Mouse (Mus musculus) myocyte (in vitro differentiated cells): Measurements from ENCODE around the gene Prickle4.

Experiments used
- CEBPB ChIP-seq: IDR thresholded peaks from 2 replicates; pipeline ENCODE4 v1.6.1; 2011; ENCODE audit warnings: mild to moderate bottlenecking, moderate library complexity; ENCODE audit not compliant: poor library complexity, insufficient read depth, severe bottlenecking
- E2F4 ChIP-seq: IDR thresholded peaks from one replicate; pipeline ENCODE4 v1.6.1; 2011; ENCODE audit warnings: mild to moderate bottlenecking, control low read depth, moderate library complexity; ENCODE audit not compliant: insufficient read depth
- POLR2A ChIP-seq: IDR thresholded peaks from one replicate; pipeline ENCODE4 v1.6.1; 2011; ENCODE audit warnings: low read depth, mild to moderate bottlenecking, control low read depth, moderate library complexity; ENCODE audit not compliant: insufficient read length
- USF1 ChIP-seq: IDR thresholded peaks from one replicate; pipeline ENCODE4 v1.6.1; 2011; ENCODE audit warnings: low read depth, mild to moderate bottlenecking, control low read depth, moderate library complexity

DNA sequence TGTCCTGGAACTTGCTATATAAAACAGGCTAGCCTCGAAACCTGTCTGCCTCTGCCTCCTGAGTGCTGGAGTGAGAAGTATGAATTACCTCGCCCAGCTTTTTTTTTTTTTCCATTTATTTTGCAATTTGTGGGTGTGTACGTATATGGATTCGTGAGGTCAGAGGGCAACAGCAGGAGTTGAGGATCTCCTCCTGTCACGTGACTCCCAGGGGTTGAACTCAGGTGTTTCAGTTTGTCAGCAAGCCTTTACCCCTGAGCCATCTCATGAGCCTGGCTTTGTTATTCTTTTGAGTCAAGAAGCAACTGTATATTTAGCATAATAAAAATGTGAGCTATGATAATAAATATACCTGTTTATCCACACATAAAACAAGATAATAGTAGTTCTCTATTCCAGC, 38.8 kb downstream of the Prickle4 start:
- no peak for TF ChIP-seq POLR2A
- TF ChIP-seq USF1 = no peak
- no peak for TF ChIP-seq CEBPB
- TF ChIP-seq E2F4 = no peak
